Mouse (Mus musculus) MEL (cell line): ENCODE measurements around the gene Zfp804b. TPM values are rescaled to one million over a fixed set of nuclear protein-coding genes. Genes with fewer than 3 reads are reported as not detected.
"Not testable (repeated sequence)": the region's sequence is repeated elsewhere in the genome, so short reads cannot be mapped to it uniquely, and the experiment has no call there.

ENCODE experiments used
- DNase-seq: peaks from one replicate; pipeline ENCODE4 v3.0.0; 2011; ENCODE audit warnings: low read depth, low spot score
- H3K27ac ChIP-seq: 2 replicates; pipeline ENCODE4 v1.5.1; 2012; ENCODE audit warnings: low read depth, mild to moderate bottlenecking, control low read depth, low read length, moderate library complexity; ENCODE audit not compliant: control insufficient read depth
- H3K27me3 ChIP-seq, 2 experiments: fragments of 150-350 bp in 1 of 2; sonication (generic) in 1 of 2; 2 replicates each; pipeline ENCODE4 v1.6.1; 2012; ENCODE audit warnings: low read length in 2 of 2, mild to moderate bottlenecking in 2 of 2, improper control_type of control experiment in 1 of 2, moderate library complexity in 1 of 2; ENCODE audit not compliant: insufficient read depth in 2 of 2, control insufficient read depth in 1 of 2
- H3K36me3 ChIP-seq, 2 experiments: 2 replicates each; pipeline ENCODE4 v1.6.1; 2012 to 2014; ENCODE audit warnings: low read length in 2 of 2, improper control_type of control experiment in 1 of 2, inconsistent platforms in 1 of 2, mild to moderate bottlenecking in 1 of 2; ENCODE audit not compliant: insufficient read depth in 2 of 2, control insufficient read depth in 1 of 2
- H3K4me1 ChIP-seq, 2 experiments: fragments of 150-350 bp in 1 of 2; sonication (generic) in 1 of 2; 2 replicates each; pipeline ENCODE4 v1.6.1; 2012; ENCODE audit warnings: low read length in 2 of 2, improper control_type of control experiment in 1 of 2, mild to moderate bottlenecking in 1 of 2; ENCODE audit not compliant: insufficient read depth in 2 of 2, control insufficient read depth in 1 of 2
- H3K4me3 ChIP-seq, 2 experiments: fragments of 150-350 bp in 1 of 2; sonication (generic) in 1 of 2; 2 replicates each; pipeline ENCODE4 v1.5.1; 2012; ENCODE audit warnings: low read depth in 2 of 2, low read length in 2 of 2, mild to moderate bottlenecking in 2 of 2, moderate library complexity in 2 of 2, control low read depth in 1 of 2, improper control_type of control experiment in 1 of 2; ENCODE audit not compliant: control insufficient read depth in 1 of 2, insufficient read depth in 1 of 2
- H3K79me2 ChIP-seq: 2 replicates; pipeline ENCODE4 v1.6.1; 2012; ENCODE audit warnings: mild to moderate bottlenecking, low read length, moderate library complexity; ENCODE audit not compliant: control insufficient read depth, poor library complexity, insufficient read depth
- H3K9ac ChIP-seq: 2 replicates; pipeline ENCODE4 v1.6.1; 2012; ENCODE audit warnings: low read depth, mild to moderate bottlenecking, control low read depth, low read length, moderate library complexity; ENCODE audit not compliant: control insufficient read depth, poor library complexity, severe bottlenecking
- H3K9me3 ChIP-seq: fragments of 150-350 bp; sonication (generic); replicated peaks from 2 replicates; pipeline ENCODE4 v1.6.1; 2012; ENCODE audit warnings: mild to moderate bottlenecking, low read length, improper control_type of control experiment, moderate library complexity; ENCODE audit not compliant: insufficient read depth
- BHLHE40 ChIP-seq: IDR thresholded peaks from 2 replicates; pipeline ENCODE4 v1.6.1; 2012; ENCODE audit warnings: low read depth, mild to moderate bottlenecking, inconsistent platforms, low read length, improper control_type of control experiment, borderline replicate concordance
- CHD1 ChIP-seq: IDR thresholded peaks from 2 replicates; pipeline ENCODE4 v1.6.1; 2012; ENCODE audit warnings: low read depth, mild to moderate bottlenecking, inconsistent platforms, low read length, improper control_type of control experiment
- CHD2 ChIP-seq: IDR thresholded peaks from 2 replicates; pipeline ENCODE4 v1.6.1; 2011; ENCODE audit warnings: low read length, improper control_type of control experiment
- CTCF ChIP-seq, 3 experiments: IDR thresholded peaks in 2 of 3; conservative IDR thresholded peaks in 1 of 3; 2 replicates each; pipeline ENCODE4 v1.5.1; 2011 to 2012; ENCODE audit warnings: low read length in 3 of 3, low read depth in 2 of 3, mild to moderate bottlenecking in 2 of 3, improper control_type of control experiment in 1 of 3, inconsistent platforms in 1 of 3, mixed read lengths in 1 of 3, moderate library complexity in 1 of 3; ENCODE audit not compliant: control insufficient read depth in 1 of 3, insufficient read depth in 1 of 3, poor library complexity in 1 of 3, severe bottlenecking in 1 of 3
- EP300 ChIP-seq, 2 experiments: IDR thresholded peaks; 2 replicates each; pipeline ENCODE4 v1.6.1; 2011; ENCODE audit warnings: improper control_type of control experiment in 2 of 2, low read length in 2 of 2, low read depth in 1 of 2, mild to moderate bottlenecking in 1 of 2
- ETS1 ChIP-seq: IDR thresholded peaks from 2 replicates; pipeline ENCODE4 v1.6.1; 2012; ENCODE audit warnings: low read depth, mild to moderate bottlenecking, inconsistent platforms, low read length, improper control_type of control experiment, moderate library complexity
- GATA1 ChIP-seq: IDR thresholded peaks from 2 replicates; pipeline ENCODE4 v1.6.1; 2011; ENCODE audit warnings: low read depth, low read length, improper control_type of control experiment
- HCFC1 ChIP-seq: IDR thresholded peaks from 2 replicates; pipeline ENCODE4 v1.6.1; 2012; ENCODE audit warnings: low read depth, mild to moderate bottlenecking, inconsistent platforms, low read length, improper control_type of control experiment, moderate library complexity
- JUND ChIP-seq: IDR thresholded peaks from 2 replicates; pipeline ENCODE4 v1.6.1; 2011; ENCODE audit warnings: low read depth, mild to moderate bottlenecking, improper control_type of control experiment, low read length
- MAFK ChIP-seq: IDR thresholded peaks from 2 replicates; pipeline ENCODE4 v1.6.1; 2011; ENCODE audit warnings: low read depth, mild to moderate bottlenecking, low read length, improper control_type of control experiment, borderline replicate concordance
- MAX ChIP-seq: IDR thresholded peaks from 2 replicates; pipeline ENCODE4 v1.6.1; 2011; ENCODE audit warnings: low read length, improper control_type of control experiment
- MAZ ChIP-seq: IDR thresholded peaks from 2 replicates; pipeline ENCODE4 v1.6.1; 2012; ENCODE audit warnings: low read depth, mild to moderate bottlenecking, inconsistent platforms, low read length, improper control_type of control experiment
- MEF2A ChIP-seq: IDR thresholded peaks from 2 replicates; pipeline ENCODE4 v1.6.1; 2014; ENCODE audit warnings: low read depth, mild to moderate bottlenecking, inconsistent platforms, low read length, improper control_type of control experiment; ENCODE audit not compliant: poor library complexity, insufficient replicate concordance, severe bottlenecking; ENCODE audit errors: extremely low read depth
- MYB ChIP-seq: IDR thresholded peaks from 2 replicates; pipeline ENCODE4 v1.6.1; 2011; ENCODE audit warnings: mild to moderate bottlenecking, low read depth, low read length, improper control_type of control experiment
- MYC ChIP-seq: IDR thresholded peaks from 2 replicates; pipeline ENCODE4 v1.6.1; 2011; ENCODE audit warnings: low read depth, mild to moderate bottlenecking, low read length, improper control_type of control experiment, moderate library complexity
- NRF1 ChIP-seq: IDR thresholded peaks from 2 replicates; pipeline ENCODE4 v1.6.1; 2014; ENCODE audit warnings: low read depth, mild to moderate bottlenecking, inconsistent platforms, low read length, improper control_type of control experiment, moderate library complexity; ENCODE audit not compliant: poor library complexity, insufficient read depth, severe bottlenecking
- RAD21 ChIP-seq: IDR thresholded peaks from 2 replicates; pipeline ENCODE4 v1.6.1; 2011; ENCODE audit warnings: mild to moderate bottlenecking, low read depth, low read length, improper control_type of control experiment
- RCOR1 ChIP-seq: IDR thresholded peaks from 2 replicates; pipeline ENCODE4 v1.6.1; 2012; ENCODE audit warnings: low read depth, mild to moderate bottlenecking, inconsistent platforms, low read length, improper control_type of control experiment
- TBP ChIP-seq: IDR thresholded peaks from 2 replicates; pipeline ENCODE4 v1.8.0; 2011; ENCODE audit warnings: low read depth, low read length, improper control_type of control experiment
- UBTF ChIP-seq: IDR thresholded peaks from 2 replicates; pipeline ENCODE4 v1.6.1; 2012; ENCODE audit warnings: low read depth, mild to moderate bottlenecking, inconsistent platforms, low read length, improper control_type of control experiment, moderate library complexity, borderline replicate concordance; ENCODE audit not compliant: insufficient read depth
- ZC3H11A ChIP-seq: IDR thresholded peaks from 2 replicates; pipeline ENCODE4 v1.6.1; 2012; ENCODE audit warnings: low read depth, mild to moderate bottlenecking, inconsistent platforms, low read length, improper control_type of control experiment
- ZKSCAN1 ChIP-seq: IDR thresholded peaks from 2 replicates; pipeline ENCODE4 v1.6.1; 2012; ENCODE audit warnings: low read depth, mild to moderate bottlenecking, inconsistent platforms, low read length, improper control_type of control experiment, moderate library complexity
- ZMIZ1 ChIP-seq: IDR thresholded peaks from 2 replicates; pipeline ENCODE4 v1.6.1; 2012; ENCODE audit warnings: low read depth, mild to moderate bottlenecking, inconsistent platforms, low read length, improper control_type of control experiment, moderate library complexity
- polyA plus RNA-seq, 2 experiments: library from polyadenylated mRNA; stranded (reverse) in 1 of 2; unstranded in 1 of 2; fragments of >175 nt in 1 of 2; fragments of >200 nt in 1 of 2; gene quantifications; 2 replicates each; pipeline versions ENCODE4 v1.2.1 to v1.2.4; 2012; ENCODE audit warnings: low replicate concordance in 2 of 2, low read depth in 1 of 2; ENCODE audit not compliant: insufficient read length in 2 of 2, insufficient read depth in 1 of 2, missing spikeins in 1 of 2
- total RNA-seq: library from RNA; depleted of rRNA; stranded (reverse); fragments of 300-350 nt; gene quantifications from 2 replicates; pipeline ENCODE4 v1.2.3, GENCODE M21; 2012; rRNA removed

Gene Zfp804b
- not detected in 2 replicates for total RNA-seq
- polyA plus RNA-seq: not detected

DNA sequence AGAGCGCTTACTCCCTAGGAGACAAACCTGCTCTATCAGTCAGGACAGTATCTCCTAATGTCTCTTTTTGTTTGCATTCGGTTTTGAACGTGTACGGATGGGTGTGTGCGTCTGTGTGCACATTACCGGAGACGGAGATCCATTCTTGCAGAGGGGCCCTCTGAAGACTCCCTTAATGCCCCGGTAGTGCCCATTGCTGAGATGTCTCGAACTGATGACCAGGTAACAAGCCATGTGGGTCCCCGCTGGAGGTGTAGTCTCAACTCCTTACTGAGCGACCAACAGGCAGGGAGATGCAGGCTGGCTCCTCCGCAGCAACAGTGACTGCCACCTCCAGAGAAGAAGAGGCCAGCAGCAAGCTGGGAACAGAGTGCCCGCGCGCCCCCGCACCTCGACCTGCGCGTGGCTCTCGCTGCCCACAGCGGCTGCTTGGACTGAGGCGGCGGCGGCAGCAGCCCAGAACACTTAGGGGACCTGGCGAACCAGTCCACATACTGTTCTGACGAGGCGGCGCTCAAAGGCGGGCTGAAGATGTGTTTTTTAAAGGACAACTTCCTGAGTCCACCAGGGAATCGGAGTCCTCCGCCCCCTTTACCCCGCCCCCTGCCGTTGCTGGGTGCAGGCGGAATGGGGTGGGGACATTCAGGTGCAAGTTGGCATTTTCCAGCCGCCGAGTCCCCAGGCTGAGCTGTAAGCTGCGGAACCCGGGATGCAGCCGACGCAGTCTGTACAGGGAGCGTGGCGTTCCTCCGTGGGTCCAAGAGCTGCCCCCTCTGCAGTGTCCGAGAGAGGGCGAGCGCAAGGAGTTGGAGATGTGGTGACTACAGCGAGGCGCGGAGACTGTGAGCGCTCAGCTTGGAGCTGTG, at the start of gene Zfp804b:
Zfp804b (minus strand) TSS at position 612 of the 866 bp plus-strand sequence.
- DNase-seq: no peak
- Histone ChIP-seq H3K36me3 (no peaks in the 10 kb centered on the region), H3K27ac (no peak within 1 kb of the TSS), H3K27me3 (no peaks in the 10 kb centered on the region), H3K79me2 (no peaks in the 10 kb centered on the region), H3K4me3 (no peak within 1 kb of the TSS), H3K4me1 (no peaks in the 10 kb centered on the region), H3K9ac (no peak within 1 kb of the TSS), H3K9me3 (no peaks in the 10 kb centered on the region)
- TF ChIP-seq CTCF (IDR thresholded peaks at IDR 0.05 in 2 of 3, conservative IDR thresholded peaks at IDR 0.05 in 1 of 3; ENCODE audit: control insufficient read depth in 1 of 3, insufficient read depth in 1 of 3, low read depth in 2 of 3, low read length in 3 of 3, poor library complexity in 1 of 3, severe bottlenecking in 1 of 3): no peak
- TF ChIP-seq EP300 (IDR thresholded peaks at IDR 0.05; ENCODE audit: low read depth in 1 of 2, low read length in 2 of 2): no peak
- TF ChIP-seq MAX: no peak
- no peak for TF ChIP-seq RAD21
- no peak for TF ChIP-seq JUND
- TF ChIP-seq BHLHE40: no peak
- no peak for TF ChIP-seq CHD2
- no peak for TF ChIP-seq ZC3H11A
- TF ChIP-seq MAFK: no peak
- TF ChIP-seq UBTF: no peak
- TF ChIP-seq ETS1: no peak
- no peak for TF ChIP-seq MYB
- no peak for TF ChIP-seq ZMIZ1
- TF ChIP-seq, all 39 proteins: peak for 0

- not testable (repeated sequence) for H3K36me3 ChIP-seq, DNase-seq, H3K9ac ChIP-seq, H3K9me3 ChIP-seq, H3K27me3 ChIP-seq, H3K27ac ChIP-seq, H3K4me1 ChIP-seq, H3K4me3 ChIP-seq, H3K79me2 ChIP-seq
Observed at GRCm38 (mm10) chr5:7364616-7365015, 20.1 kb upstream of the Zfp804b start.

DNA sequence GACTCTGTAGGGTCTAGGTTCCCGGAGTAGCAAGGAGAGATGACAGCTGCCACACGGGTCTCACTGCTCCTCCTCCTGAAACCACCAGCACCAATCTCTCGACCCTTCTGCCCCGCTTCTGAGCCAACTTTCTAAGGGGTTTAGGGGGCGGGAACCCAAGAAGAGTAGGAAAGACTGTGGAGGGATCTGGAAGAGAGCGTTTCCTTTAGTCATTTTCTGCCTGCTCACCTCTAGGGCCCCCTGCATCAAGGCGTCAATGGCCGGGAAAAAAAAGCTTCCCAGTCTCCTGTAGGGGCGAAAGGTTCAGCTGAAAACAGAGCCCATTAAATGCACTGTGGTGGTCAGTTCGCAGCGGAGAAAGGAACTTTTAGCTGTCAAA, 444 bp upstream of the Zfp804b start:
- Histone ChIP-seq H3K27ac (no peak overlapping the region), H3K79me2 (no peaks in the 10 kb centered on the region), H3K36me3 (no peaks in the 10 kb centered on the region), H3K27me3 (no peaks in the 10 kb centered on the region), H3K4me3 (no peak overlapping the region), H3K9ac (no peak overlapping the region), H3K9me3 (no peaks in the 10 kb centered on the region), H3K4me1 (no peaks in the 10 kb centered on the region)
- no peak for DNase-seq
- TF ChIP-seq MAZ (no peak), CHD1 (no peak), GATA1 (no peak), NRF1 (no peak), RCOR1 (no peak), JUND (no peak), MEF2A (no peak), HCFC1 (no peak), MAFK (no peak), MYC (no peak), ETS1 (no peak), TBP (no peak), CTCF (IDR thresholded peaks at IDR 0.05 in 2 of 3, conservative IDR thresholded peaks at IDR 0.05 in 1 of 3; ENCODE audit: control insufficient read depth in 1 of 3, insufficient read depth in 1 of 3, low read depth in 2 of 3, low read length in 3 of 3, poor library complexity in 1 of 3, severe bottlenecking in 1 of 3) (no peak), ZKSCAN1 (no peak)
